Mouse (Mus musculus): ENCODE measurements around the gene 2010111I01Rik. TPM values are rescaled to one million over a fixed set of nuclear protein-coding genes. Genes with fewer than 3 reads are reported as not detected.
A peak's percentile ranks its signal among the peaks of the same experiment; 100 is the strongest.

The 2010111I01Rik gene
- total and polyA plus RNA-seq, 2 experiments: 40.8 to 78.1 TPM

- Histone ChIP-seq H3K27me3 (ENCODE audit: control insufficient read depth, insufficient read depth, low read length) (no peaks in the 10 kb centered on the region), H3K36me3 (ENCODE audit: control insufficient read depth, insufficient read depth, low read length) (peaks cover 43% of the 10 kb centered on the region), H3K4me1 (ENCODE audit: control insufficient read depth, insufficient read depth, low read length) (peaks cover 20% of the 10 kb centered on the region), H3K27ac (replicated peaks; ENCODE audit: insufficient read depth, low read depth, low read length) (no peak overlapping the region), H3K4me3 (ENCODE audit: insufficient read depth, low read depth, low read length) (no peak overlapping the region), H3K79me2 (ENCODE audit: control insufficient read depth, insufficient read depth, low read length) (peaks cover 35% of the 10 kb centered on the region), H3K9ac (ENCODE audit: low read depth, low read length) (no peak overlapping the region)
- TF ChIP-seq CTCF (IDR thresholded peaks at IDR 0.05; ENCODE audit: low read depth, low read length): no peak
- no peak for TF ChIP-seq POLR2A (IDR thresholded peaks at IDR 0.05; ENCODE audit: extremely low read depth, insufficient read depth, low read length)
- WGBS: 90% methylated on average over 8 of the region's 8 CpGs
- DNase-seq (ENCODE audit: extremely low read depth, low read depth, low spot score): no peak
Observed at GRCm38 (mm10) chr13:63281206-63281605, 316.5 kb downstream of the 2010111I01Rik start.

GRCm38 (mm10) chr13:63283236-63283635, 318.5 kb downstream of the 2010111I01Rik start:
- H3K36me3 ChIP-seq (ENCODE audit: control insufficient read depth, insufficient read depth, low read length): peaks cover 53% of the 10 kb centered on the region
- H3K27me3 ChIP-seq (ENCODE audit: control insufficient read depth, insufficient read depth, low read length): no peaks in the 10 kb centered on the region
- no peak for DNase-seq (ENCODE audit: extremely low read depth, low read depth, low spot score)
- peaks cover 11% of the 10 kb centered on the region for H3K4me1 ChIP-seq (ENCODE audit: control insufficient read depth, insufficient read depth, low read length)
- H3K27ac ChIP-seq (replicated peaks; ENCODE audit: insufficient read depth, low read depth, low read length): no peak overlapping the region
- TF ChIP-seq CTCF (IDR thresholded peaks at IDR 0.05; ENCODE audit: low read depth, low read length) (no peak), POLR2A (IDR thresholded peaks at IDR 0.05; ENCODE audit: extremely low read depth, insufficient read depth, low read length) (no peak)
- H3K79me2 ChIP-seq (ENCODE audit: control insufficient read depth, insufficient read depth, low read length): peaks cover 32% of the 10 kb centered on the region
- no peak overlapping the region for H3K4me3 ChIP-seq (ENCODE audit: insufficient read depth, low read depth, low read length)
- no peak overlapping the region for H3K9ac ChIP-seq (ENCODE audit: low read depth, low read length)

GRCm38 (mm10) chr13:63284748-63285147, 320.1 kb downstream of the 2010111I01Rik start:
- no peaks in the 10 kb centered on the region for H3K27me3 ChIP-seq (ENCODE audit: control insufficient read depth, insufficient read depth, low read length)
- H3K36me3 ChIP-seq (ENCODE audit: control insufficient read depth, insufficient read depth, low read length): peaks cover 51% of the 10 kb centered on the region
- H3K4me1 ChIP-seq (ENCODE audit: control insufficient read depth, insufficient read depth, low read length): peaks cover 16% of the 10 kb centered on the region
- H3K27ac ChIP-seq (replicated peaks; ENCODE audit: insufficient read depth, low read depth, low read length): no peak overlapping the region
- DNase-seq (ENCODE audit: extremely low read depth, low read depth, low spot score): no peak
- peaks cover 25% of the 10 kb centered on the region for H3K79me2 ChIP-seq (ENCODE audit: control insufficient read depth, insufficient read depth, low read length)
- TF ChIP-seq POLR2A (IDR thresholded peaks at IDR 0.05; ENCODE audit: extremely low read depth, insufficient read depth, low read length) (no peak), CTCF (IDR thresholded peaks at IDR 0.05; ENCODE audit: low read depth, low read length) (no peak)
- 93% methylated on average over 3 of the region's 3 CpGs for WGBS
- no peak overlapping the region for H3K4me3 ChIP-seq (ENCODE audit: insufficient read depth, low read depth, low read length)
- H3K9ac ChIP-seq (ENCODE audit: low read depth, low read length): no peak overlapping the region

- no peaks in the 10 kb centered on the region for H3K27me3 ChIP-seq (ENCODE audit: control insufficient read depth, insufficient read depth, low read length)
- DNase-seq (ENCODE audit: extremely low read depth, low read depth, low spot score): no peak
- H3K79me2 ChIP-seq (ENCODE audit: control insufficient read depth, insufficient read depth, low read length): peaks cover 17% of the 10 kb centered on the region
- WGBS: 83% methylated on average over 11 of the region's 11 CpGs
- H3K9ac ChIP-seq (ENCODE audit: low read depth, low read length): no peak overlapping the region
- TF ChIP-seq POLR2A (IDR thresholded peaks at IDR 0.05; ENCODE audit: extremely low read depth, insufficient read depth, low read length) (no peak), CTCF (IDR thresholded peaks at IDR 0.05; ENCODE audit: low read depth, low read length) (no peak)
- H3K36me3 ChIP-seq (ENCODE audit: control insufficient read depth, insufficient read depth, low read length): peaks cover 51% of the 10 kb centered on the region
- H3K27ac ChIP-seq (replicated peaks; ENCODE audit: insufficient read depth, low read depth, low read length): no peak overlapping the region
- H3K4me3 ChIP-seq (ENCODE audit: insufficient read depth, low read depth, low read length): no peak overlapping the region
- peaks cover 28% of the 10 kb centered on the region for H3K4me1 ChIP-seq (ENCODE audit: control insufficient read depth, insufficient read depth, low read length)
Observed at GRCm38 (mm10) chr13:63286483-63287102, 321.9 kb downstream of the 2010111I01Rik start.

GRCm38 (mm10) chr13:63289152-63289551, 324.5 kb downstream of the 2010111I01Rik start:
- no peaks in the 10 kb centered on the region for H3K27me3 ChIP-seq (ENCODE audit: control insufficient read depth, insufficient read depth, low read length)
- 63% methylated on average over 4 of the region's 4 CpGs for WGBS
- H3K4me3 ChIP-seq (ENCODE audit: insufficient read depth, low read depth, low read length): no peak overlapping the region
- H3K27ac ChIP-seq (replicated peaks; ENCODE audit: insufficient read depth, low read depth, low read length): peak overlapping the region; percentile 22; the same call in 1 of the 2 replicates
- no peak for TF ChIP-seq POLR2A (IDR thresholded peaks at IDR 0.05; ENCODE audit: extremely low read depth, insufficient read depth, low read length)
- no peak for TF ChIP-seq CTCF (IDR thresholded peaks at IDR 0.05; ENCODE audit: low read depth, low read length)
- peaks cover 15% of the 10 kb centered on the region for H3K79me2 ChIP-seq (ENCODE audit: control insufficient read depth, insufficient read depth, low read length)
- DNase-seq (ENCODE audit: extremely low read depth, low read depth, low spot score): no peak
- peaks cover 43% of the 10 kb centered on the region for H3K4me1 ChIP-seq (ENCODE audit: control insufficient read depth, insufficient read depth, low read length)
- no peak overlapping the region for H3K9ac ChIP-seq (ENCODE audit: low read depth, low read length)
- H3K36me3 ChIP-seq (ENCODE audit: control insufficient read depth, insufficient read depth, low read length): peaks cover 29% of the 10 kb centered on the region

GRCm38 (mm10) chr13:63289687-63290086, 325.0 kb downstream of the 2010111I01Rik start:
- TF ChIP-seq CTCF (IDR thresholded peaks at IDR 0.05; ENCODE audit: low read depth, low read length) (no peak), POLR2A (IDR thresholded peaks at IDR 0.05; ENCODE audit: extremely low read depth, insufficient read depth, low read length) (no peak)
- peaks cover 44% of the 10 kb centered on the region for H3K4me1 ChIP-seq (ENCODE audit: control insufficient read depth, insufficient read depth, low read length)
- H3K4me3 ChIP-seq (ENCODE audit: insufficient read depth, low read depth, low read length): no peak overlapping the region
- peak; percentile 50 for DNase-seq (ENCODE audit: extremely low read depth, low read depth, low spot score)
- WGBS: 49% methylated on average over 5 of the region's 5 CpGs
- peaks cover 29% of the 10 kb centered on the region for H3K36me3 ChIP-seq (ENCODE audit: control insufficient read depth, insufficient read depth, low read length)
- peak overlapping the region; percentile 81 for H3K27ac ChIP-seq (replicated peaks; ENCODE audit: insufficient read depth, low read depth, low read length)
- H3K27me3 ChIP-seq (ENCODE audit: control insufficient read depth, insufficient read depth, low read length): no peaks in the 10 kb centered on the region
- no peak overlapping the region for H3K9ac ChIP-seq (ENCODE audit: low read depth, low read length)
- H3K79me2 ChIP-seq (ENCODE audit: control insufficient read depth, insufficient read depth, low read length): peaks cover 15% of the 10 kb centered on the region
